15 mouse cellular contexts compared by ENCODE assay signal in genomic region chr16:8849929-8850328, GRCm38 (mm10). TPM values are rescaled to one million over a fixed set of nuclear protein-coding genes. Genes with fewer than 3 reads are reported as not detected.
A peak's percentile ranks its signal among the peaks of the same experiment; 100 is the strongest.
DNase-seq lines count a peak whose midpoint lies in the region; ATAC-seq and TF ChIP-seq lines count a peak whose summit lies in the region.
"Had no signal": no experiment of that assay in that cellular context is flagged by ENCODE, and none has a peak within 500 bp of the region (broad histone marks: within the 10 kb centered on the region; RNA-seq: fewer than 3 reads in every experiment).

No protein-coding gene starts in this region.

- peaks cover 4% of the 10 kb centered on the region; the same call in 1 of the 2 replicates for H3K4me1 ChIP-seq in intestine, embryonic 15.5 days (replicated peaks)
- no peaks in the 10 kb centered on the region; the same call in 1 of the 2 replicates for H3K4me1 ChIP-seq in intestine, postnatal 0 days (replicated peaks; ENCODE audit: control insufficient read depth, insufficient read depth, low read length)
- peaks cover 4% of the 10 kb centered on the region; the same call in 1 of the 2 replicates for H3K4me1 ChIP-seq in lung, postnatal 0 days (ENCODE audit: insufficient read depth, low read depth, low read length)
- peaks cover 22% of the 10 kb centered on the region for H3K4me1 ChIP-seq in hindbrain, embryonic 14.5 days (replicated peaks; ENCODE audit: control insufficient read depth, insufficient read depth, low read length)

- ATAC-seq in intestine, embryonic 15.5 days = peak; percentile 56; the same call in 1 of the 2 replicates
- no peak for ATAC-seq in intestine, postnatal 0 days
- ATAC-seq in lung, postnatal 0 days = peak; percentile 74
- no peak for ATAC-seq in hindbrain, embryonic 14.5 days (ENCODE audit: low FRiP score)

- TF ChIP-seq EP300 in lung, postnatal 0 days (IDR thresholded peaks at IDR 0.05) = peak; percentile 56; the same call in 1 of the 2 replicates

- no peak overlapping the region for H3K4me2 ChIP-seq in intestine, embryonic 15.5 days (replicated peaks)
- H3K4me2 ChIP-seq in intestine, postnatal 0 days (replicated peaks; ENCODE audit: low read depth) = no peak overlapping the region
- H3K4me2 ChIP-seq in lung, postnatal 0 days (replicated peaks; ENCODE audit: low read depth, low read length) = no peak overlapping the region
- no peak overlapping the region for H3K4me2 ChIP-seq in hindbrain, embryonic 14.5 days (replicated peaks)
- H3K4me2 ChIP-seq: embryonic facial prominence, embryonic 13.5 days; midbrain, embryonic 11.5 days had no signal

- H3K27ac ChIP-seq in intestine, embryonic 15.5 days = no peak overlapping the region
- no peak overlapping the region for H3K27ac ChIP-seq in intestine, postnatal 0 days (ENCODE audit: low read depth, low read length)
- H3K27ac ChIP-seq in lung, postnatal 0 days (ENCODE audit: low read length) = 0 out of 2 replicates have a peak overlapping the region, but pooled peaks have one; percentile 15
- no peak overlapping the region for H3K27ac ChIP-seq in hindbrain, embryonic 14.5 days
- H3K27ac ChIP-seq: heart, adult 2 months; left cerebral cortex, adult 2 months had no signal

- no peak for TF ChIP-seq CTCF in intestine, postnatal 0 days (IDR thresholded peaks at IDR 0.05; ENCODE audit: low read depth)
- no peak for TF ChIP-seq CTCF in lung, postnatal 0 days (IDR thresholded peaks at IDR 0.05)

- peaks cover 3% of the 10 kb centered on the region; the same call in 1 of the 2 replicates for H3K36me3 ChIP-seq in intestine, embryonic 15.5 days
- peaks cover 20% of the 10 kb centered on the region; the same call in 1 of the 2 replicates for H3K36me3 ChIP-seq in intestine, postnatal 0 days (ENCODE audit: control insufficient read depth, insufficient read depth)
- 0 out of 2 replicates have a peak, but pooled peaks cover 5% of the 10 kb centered on the region for H3K36me3 ChIP-seq in lung, postnatal 0 days (ENCODE audit: insufficient read depth, low read length)
- H3K36me3 ChIP-seq in hindbrain, embryonic 14.5 days (replicated peaks; ENCODE audit: control insufficient read depth, insufficient read depth) = peaks cover 45% of the 10 kb centered on the region

- no peaks in the 10 kb centered on the region for H3K9me3 ChIP-seq in intestine, embryonic 15.5 days
- H3K9me3 ChIP-seq in intestine, postnatal 0 days (ENCODE audit: control insufficient read depth) = no peaks in the 10 kb centered on the region
- no peaks in the 10 kb centered on the region for H3K9me3 ChIP-seq in lung, postnatal 0 days (ENCODE audit: low read length)
- no peaks in the 10 kb centered on the region for H3K9me3 ChIP-seq in hindbrain, embryonic 14.5 days (ENCODE audit: control insufficient read depth, low read length)
- H3K9me3 ChIP-seq: embryonic facial prominence, embryonic 13.5 days had no signal

- H3K4me3 ChIP-seq in intestine, embryonic 15.5 days (replicated peaks) = no peak overlapping the region
- H3K4me3 ChIP-seq in intestine, postnatal 0 days (ENCODE audit: low read depth, low read length) = no peak overlapping the region
- H3K4me3 ChIP-seq in lung, postnatal 0 days (ENCODE audit: low read depth, low read length) = no peak overlapping the region
- H3K4me3 ChIP-seq in hindbrain, embryonic 14.5 days (replicated peaks; ENCODE audit: low read length) = no peak overlapping the region
- H3K4me3 ChIP-seq: embryonic facial prominence, embryonic 13.5 days; heart, adult 2 months; left cerebral cortex, adult 2 months had no signal

- DNase-seq in 416B (ENCODE audit: low read depth) = peak; percentile 56
- peak; percentile 89 for DNase-seq in NIH3T3 (ENCODE audit: low read depth)
- peak; percentile 91 for DNase-seq in lung, postnatal 0 days (ENCODE audit: low spot score)
- no peak for DNase-seq in thymus, postnatal 25 days
- no peak for DNase-seq in right cerebral cortex, postnatal 4 days
- DNase-seq in hindbrain, embryonic 14.5 days (ENCODE audit: low spot score) = no peak
- DNase-seq: cerebellum, postnatal 10 days; heart, adult 2 months; heart, postnatal 4 days; thymus, adult 2 months had no signal

- no peaks in the 10 kb centered on the region for H3K27me3 ChIP-seq in intestine, embryonic 15.5 days (replicated peaks)
- no peaks in the 10 kb centered on the region for H3K27me3 ChIP-seq in intestine, postnatal 0 days (replicated peaks; ENCODE audit: control insufficient read depth, insufficient read depth, low read length)
- no peaks in the 10 kb centered on the region for H3K27me3 ChIP-seq in lung, postnatal 0 days (replicated peaks; ENCODE audit: insufficient read depth, low read length)
- H3K27me3 ChIP-seq in hindbrain, embryonic 14.5 days (ENCODE audit: control insufficient read depth, insufficient read depth, low read length) = no peaks in the 10 kb centered on the region
- H3K27me3 ChIP-seq: embryonic facial prominence, embryonic 13.5 days had no signal

- WGBS in intestine, embryonic 15.5 days = 52% methylated on average over 1 of the region's 1 CpGs
- WGBS in intestine, postnatal 0 days = 60% methylated on average over 1 of the region's 1 CpGs
- 21% methylated on average over 1 of the region's 1 CpGs for WGBS in lung, postnatal 0 days
- WGBS in hindbrain, embryonic 14.5 days = 88% methylated on average over 1 of the region's 1 CpGs

- H3K9ac ChIP-seq in intestine, embryonic 15.5 days = no peak overlapping the region
- H3K9ac ChIP-seq in intestine, postnatal 0 days (ENCODE audit: low read depth, low read length) = no peak overlapping the region
- no peak overlapping the region for H3K9ac ChIP-seq in lung, postnatal 0 days (replicated peaks; ENCODE audit: low read depth)
- H3K9ac ChIP-seq in hindbrain, embryonic 14.5 days = no peak overlapping the region
- H3K9ac ChIP-seq: embryonic facial prominence, embryonic 13.5 days had no signal

RNA-seq across cellular contexts. Expression of gene 1810013L24Rik, which starts 20.0 kb away (rescaled TPM):
- 15.8 and 17.7 TPM in 2 replicates for polyA plus RNA-seq in intestine, embryonic 15.5 days (2015; fragmentation: Nextera tagmentation; extraction: Ambion mirVana)
- polyA plus RNA-seq in intestine, postnatal 0 days (2015; fragmentation: Nextera tagmentation; extraction: Ambion mirVana) = 14.3 and 15.1 TPM in 2 replicates
- polyA plus RNA-seq in lung, postnatal 0 days (2015; fragmentation: Nextera tagmentation; extraction: Ambion mirVana) = 19.7 and 20.3 TPM in 2 replicates
- polyA plus RNA-seq in hindbrain, embryonic 14.5 days (2014; fragmentation: Nextera tagmentation; extraction: Ambion mirVana) = 23.5 and 25.6 TPM in 2 replicates

RNA-seq across cellular contexts. Expression of gene Usp7, which starts 57.8 kb away (rescaled TPM):
- polyA plus RNA-seq in intestine, embryonic 15.5 days (2015; fragmentation: Nextera tagmentation; extraction: Ambion mirVana) = 22.6 and 25.5 TPM in 2 replicates
- 16.3 and 19.7 TPM in 2 replicates for polyA plus RNA-seq in intestine, postnatal 0 days (2015; fragmentation: Nextera tagmentation; extraction: Ambion mirVana)
- 16.5 and 17.6 TPM in 2 replicates for polyA plus RNA-seq in lung, postnatal 0 days (2015; fragmentation: Nextera tagmentation; extraction: Ambion mirVana)
- 44.7 and 44.9 TPM in 2 replicates for polyA plus RNA-seq in hindbrain, embryonic 14.5 days (2014; fragmentation: Nextera tagmentation; extraction: Ambion mirVana)

Comparison
In these comparisons a context has a peak if more than half of its experiments do, and no peak if none do; other contexts are left out.
1. ATAC-seq: peak in intestine, embryonic 15.5 days (single experiment) and lung, postnatal 0 days (single experiment); none in intestine, postnatal 0 days (single experiment) and hindbrain, embryonic 14.5 days (single experiment).
2. DNase-seq: peak in 416B (single experiment), NIH3T3 (single experiment) and lung, postnatal 0 days (single experiment); none in thymus, postnatal 25 days (single experiment), right cerebral cortex, postnatal 4 days (single experiment) and hindbrain, embryonic 14.5 days (single experiment).